Mouse (Mus musculus) layer of hippocampus, adult 18-20 months (tissue): ENCODE data around the gene 1700020N15Rik. TPM values are rescaled to one million over a fixed set of nuclear protein-coding genes. Genes with fewer than 3 reads are reported as not detected.
"Not testable (repeated sequence)": the region's sequence is repeated elsewhere in the genome, so short reads cannot be mapped to it uniquely, and the experiment has no call there.

Experiments
- DNase-seq, 2 experiments: peaks; one replicate each; pipeline ENCODE4 v3.0.0; 2022; ENCODE audit warnings: low spot score in 2 of 2
- long read RNA-seq: library from polyadenylated mRNA; stranded (forward); transcript quantifications from one replicate; pipeline ENCODE4 v2.0.0, GENCODE M21; 2021
- total RNA-seq, 2 experiments: library from RNA; stranded (reverse); gene quantifications; 2 replicates each; pipeline ENCODE4 v1.2.3; 2021

1700020N15Rik gene
- not detected for total RNA-seq
- long read RNA-seq: 0 reads

DNA sequence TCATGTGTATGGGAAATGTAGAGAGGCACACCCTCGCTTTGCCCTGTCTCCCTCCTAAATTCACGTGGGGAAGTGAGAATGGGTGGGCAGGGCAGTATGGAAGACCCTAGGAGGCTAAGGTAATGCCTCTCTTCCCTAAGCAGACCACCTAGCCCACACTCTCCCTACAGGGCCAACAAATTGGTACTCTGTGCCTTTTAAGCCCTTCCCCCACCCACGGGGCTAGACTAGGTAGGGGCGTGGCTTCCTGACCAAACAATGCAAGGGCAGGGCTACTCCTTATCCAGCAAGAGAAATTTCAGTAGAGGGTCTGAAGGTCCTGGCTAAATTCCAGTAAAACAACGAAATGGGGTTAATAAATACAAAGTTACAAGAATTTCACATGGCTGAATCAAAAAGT is at the start of gene 1700020N15Rik:
Gene 1700020N15Rik, plus strand, starts transcription at position 301 of the 400 bp plus-strand sequence.
- not testable (repeated sequence) for DNase-seq

DNA sequence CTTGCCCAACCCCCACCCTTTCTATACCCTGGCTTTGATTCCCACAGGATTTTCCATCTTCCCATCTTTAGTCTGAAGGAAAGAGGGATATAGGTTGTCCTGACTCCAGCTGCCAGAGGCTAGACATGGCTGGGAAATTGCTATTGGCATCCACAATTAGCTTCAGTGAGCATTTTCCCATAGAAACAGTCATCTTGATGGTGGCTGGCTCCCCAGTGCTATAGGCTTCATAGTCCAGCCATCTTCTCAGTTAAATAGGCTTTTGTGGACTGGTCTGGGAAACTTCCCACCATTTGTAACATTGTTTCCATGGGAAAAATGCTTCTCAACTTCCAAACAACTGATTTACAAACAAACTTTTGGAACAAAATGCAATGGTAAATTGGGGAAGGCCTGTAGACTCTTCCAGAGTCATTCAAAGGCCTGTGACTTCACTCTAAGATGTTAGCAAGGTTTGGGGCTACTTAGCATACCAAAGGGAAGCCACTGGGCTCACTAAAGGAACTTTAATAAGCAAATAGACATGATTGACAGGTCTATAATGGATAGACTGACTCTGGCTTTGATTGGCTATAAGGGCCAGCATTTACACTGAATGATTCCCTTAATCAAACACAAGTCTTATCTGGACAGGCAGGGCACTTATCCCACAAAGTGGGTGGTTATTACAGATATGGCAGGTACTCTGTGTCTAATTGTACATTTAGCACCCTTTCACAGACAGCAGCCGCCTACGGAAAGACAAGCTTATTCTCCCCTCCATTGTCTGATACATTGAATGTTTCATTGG is 31.9 kb downstream of the 1700020N15Rik start:
- no peak for DNase-seq
